Mouse (Mus musculus) kidney, embryonic 14.5 days (tissue): Measurements from ENCODE around the gene Aars2. TPM values are rescaled to one million over a fixed set of nuclear protein-coding genes. Genes with fewer than 3 reads are reported as not detected.
A peak's percentile ranks its signal among the peaks of the same experiment; 100 is the strongest.

ENCODE experiments used
- ATAC-seq: fragments of 200-750 bp; cut with Nextera tagmentation; 2 replicates; pipeline ENCODE4 v1.8.0; 2017; ENCODE audit warnings: moderate number of reproducible peaks, mild to moderate bottlenecking, moderate TSS enrichment, moderate library complexity; ENCODE audit not compliant: low FRiP score, low TSS enrichment
- H3K27ac ChIP-seq: fragments of 300-500 bp; sonication (generic); 2 replicates; pipeline ENCODE4 v1.5.1; 2014; ENCODE audit warnings: low read depth, mild to moderate bottlenecking, low read length, moderate library complexity, mixed read lengths
- H3K27me3 ChIP-seq: fragments of 300-500 bp; sonication (generic); 2 replicates; pipeline ENCODE4 v1.6.1; 2014; ENCODE audit warnings: mild to moderate bottlenecking, low read length; ENCODE audit not compliant: control insufficient read depth, insufficient read depth
- H3K36me3 ChIP-seq: fragments of 300-500 bp; sonication (generic); 2 replicates; pipeline ENCODE4 v1.6.1; 2014; ENCODE audit warnings: low read length, mixed read lengths; ENCODE audit not compliant: control insufficient read depth, insufficient read depth
- H3K4me1 ChIP-seq: fragments of 300-500 bp; sonication (generic); 2 replicates; pipeline ENCODE4 v1.6.1; 2014; ENCODE audit warnings: low read length, mixed read lengths; ENCODE audit not compliant: control insufficient read depth, insufficient read depth
- H3K4me2 ChIP-seq: fragments of 300-500 bp; sonication (generic); replicated peaks from 2 replicates; pipeline ENCODE4 v1.6.1; 2014; ENCODE audit warnings: low read depth, mild to moderate bottlenecking, low read length
- H3K4me3 ChIP-seq: fragments of 300-500 bp; sonication (generic); 2 replicates; pipeline ENCODE4 v1.5.1; 2014; ENCODE audit warnings: mild to moderate bottlenecking, low read length
- H3K9ac ChIP-seq: fragments of 300-500 bp; sonication (generic); 2 replicates; pipeline ENCODE4 v1.6.1; 2014; ENCODE audit warnings: low read depth, mild to moderate bottlenecking, low read length, moderate library complexity
- H3K9me3 ChIP-seq: fragments of 300-500 bp; sonication (generic); 2 replicates; pipeline ENCODE4 v1.6.1; 2016; ENCODE audit warnings: low read length; ENCODE audit not compliant: control insufficient read depth
- WGBS: fragments of 180-500 bp; shearing (Covaris S2); extraction: QIAGEN DNeasy Blood & Tissue Kit; methylation state at CpG from one replicate; pipeline ENCODE4 v1.1.7; 2014; 5-methylcytosine and 5-hydroxymethylcytosine counted together
- polyA plus RNA-seq: library from polyadenylated mRNA; unstranded; fragments of >200 nt; fragmentation: Nextera tagmentation; extraction: Ambion mirVana; gene quantifications from 2 replicates; pipeline ENCODE4 v1.2.1, GENCODE M21; 2014

Gene Aars2
- polyA plus RNA-seq, 1 experiment from 2014 or later = 18.5 TPM

DNA sequence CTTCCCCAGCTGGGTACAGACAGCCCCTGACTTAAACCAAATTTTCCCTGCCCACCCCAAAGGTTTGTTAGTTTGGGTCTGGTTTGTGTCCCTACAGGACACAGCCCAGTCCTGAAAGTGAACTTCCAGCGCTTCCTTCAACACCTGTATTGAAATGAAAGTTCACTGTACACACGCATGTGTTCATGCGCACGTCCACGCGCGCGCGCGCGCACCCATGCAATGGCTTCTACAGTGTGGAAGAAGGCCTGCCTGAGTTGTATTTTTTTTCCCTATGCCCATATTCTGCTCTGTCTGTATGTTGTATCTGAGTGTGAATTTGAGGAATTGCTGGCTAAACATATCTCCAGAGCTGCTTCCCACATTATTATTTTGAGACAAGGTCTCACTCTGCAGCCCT lies 58.5 kb downstream of the Aars2 start:
- H3K36me3 ChIP-seq = peaks cover 51% of the 10 kb centered on the region
- H3K9ac ChIP-seq = peak overlapping the region; percentile 89; the same call in 1 of the 2 replicates
- H3K4me3 ChIP-seq = peak overlapping the region; percentile 89
- H3K4me2 ChIP-seq = peak overlapping the region; percentile 85
- no peak for ATAC-seq
- H3K27ac ChIP-seq = no peak overlapping the region
- peaks cover 4% of the 10 kb centered on the region; the same call in 1 of the 2 replicates for H3K4me1 ChIP-seq
- H3K27me3 ChIP-seq = no peaks in the 10 kb centered on the region
- WGBS = 94% methylated on average over 11 of the region's 11 CpGs
- H3K9me3 ChIP-seq = no peaks in the 10 kb centered on the region

DNA sequence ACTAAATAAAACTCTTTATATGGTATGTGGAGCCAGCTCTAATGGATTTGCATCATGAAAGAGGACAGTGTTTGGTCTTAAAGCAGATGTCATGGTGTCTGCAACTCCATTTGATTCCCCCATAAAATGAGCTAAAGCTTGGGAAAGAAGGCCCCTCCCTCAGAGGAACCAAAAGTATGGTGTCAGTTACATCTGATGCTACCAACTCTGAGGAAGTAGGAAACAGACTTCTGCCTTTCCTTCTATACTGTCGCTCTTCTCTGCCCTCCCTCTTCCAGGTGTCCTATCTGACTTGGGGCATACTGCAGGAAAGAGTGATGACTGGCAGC lies 59.4 kb downstream of the Aars2 start:
- WGBS = 64% methylated on average over 1 of the region's 1 CpGs
- H3K27me3 ChIP-seq = no peaks in the 10 kb centered on the region
- H3K4me2 ChIP-seq = no peak overlapping the region
- no peak for ATAC-seq
- peaks cover 11% of the 10 kb centered on the region; the same call in 1 of the 2 replicates for H3K4me1 ChIP-seq
- H3K9me3 ChIP-seq = no peaks in the 10 kb centered on the region
- H3K27ac ChIP-seq = peak overlapping the region; percentile 11; the same call in 1 of the 2 replicates
- peaks cover 60% of the 10 kb centered on the region for H3K36me3 ChIP-seq
- H3K9ac ChIP-seq = no peak overlapping the region
- no peak overlapping the region; the same call in 1 of the 2 replicates for H3K4me3 ChIP-seq

DNA sequence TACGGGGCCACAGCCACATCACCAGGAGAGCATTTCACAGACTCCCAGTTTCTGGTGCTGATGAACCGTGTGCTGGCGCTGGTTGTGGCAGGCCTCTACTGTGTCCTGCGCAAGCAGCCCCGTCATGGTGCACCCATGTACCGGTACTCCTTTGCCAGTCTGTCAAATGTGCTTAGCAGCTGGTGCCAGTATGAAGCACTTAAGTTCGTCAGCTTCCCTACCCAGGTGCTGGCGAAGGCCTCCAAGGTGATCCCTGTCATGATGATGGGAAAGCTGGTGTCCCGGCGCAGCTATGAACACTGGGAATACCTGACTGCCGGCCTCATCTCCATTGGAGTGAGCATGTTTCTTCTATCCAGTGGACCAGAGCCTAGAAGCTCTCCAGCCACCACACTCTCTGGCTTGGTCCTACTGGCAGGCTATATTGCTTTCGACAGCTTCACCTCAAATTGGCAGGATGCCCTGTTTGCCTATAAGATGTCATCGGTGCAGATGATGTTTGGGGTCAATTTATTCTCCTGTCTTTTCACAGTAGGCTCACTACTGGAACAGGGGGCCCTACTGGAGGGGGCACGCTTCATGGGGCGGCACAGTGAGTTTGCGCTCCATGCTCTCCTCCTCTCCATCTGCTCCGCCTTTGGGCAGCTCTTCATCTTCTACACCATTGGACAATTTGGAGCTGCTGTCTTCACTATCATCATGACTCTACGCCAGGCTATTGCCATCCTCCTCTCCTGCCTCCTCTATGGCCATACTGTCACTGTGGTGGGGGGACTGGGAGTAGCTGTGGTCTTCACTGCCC lies 59.9 kb downstream of the Aars2 start:
- H3K4me1 ChIP-seq = peaks cover 15% of the 10 kb centered on the region; the same call in 1 of the 2 replicates
- H3K4me2 ChIP-seq = no peak overlapping the region
- H3K36me3 ChIP-seq = peaks cover 66% of the 10 kb centered on the region
- H3K4me3 ChIP-seq = no peak overlapping the region; the same call in 1 of the 2 replicates
- ATAC-seq = peak; percentile 5; the same call in 1 of the 2 replicates
- WGBS = 65% methylated on average over 18 of the region's 18 CpGs
- no peaks in the 10 kb centered on the region for H3K27me3 ChIP-seq
- H3K9me3 ChIP-seq = no peaks in the 10 kb centered on the region
- H3K9ac ChIP-seq = no peak overlapping the region
- H3K27ac ChIP-seq = peak overlapping the region; percentile 11; the same call in 1 of the 2 replicates

DNA sequence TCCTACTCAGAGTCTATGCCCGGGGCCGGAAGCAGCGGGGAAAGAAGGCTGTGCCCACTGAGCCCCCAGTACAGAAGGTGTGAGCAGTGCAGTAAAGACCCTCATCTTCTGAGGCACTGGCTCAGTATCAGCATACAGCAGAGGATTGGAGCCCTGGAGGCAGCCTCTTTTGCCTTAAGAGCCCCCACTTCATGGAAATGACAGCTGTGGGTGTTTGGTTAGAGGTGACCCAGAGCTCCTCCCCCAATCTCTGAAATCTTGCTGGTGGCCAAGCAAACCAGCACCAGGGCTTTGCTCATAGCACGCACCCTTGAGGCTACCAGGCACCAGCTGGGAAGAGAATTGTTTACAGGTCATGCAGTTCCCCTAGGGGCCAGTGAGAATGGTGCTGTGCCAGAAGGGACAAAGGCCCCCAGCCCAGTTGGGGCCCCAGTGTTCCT lies 60.5 kb downstream of the Aars2 start:
- peaks cover 17% of the 10 kb centered on the region; the same call in 1 of the 2 replicates for H3K4me1 ChIP-seq
- no peaks in the 10 kb centered on the region for H3K27me3 ChIP-seq
- no peaks in the 10 kb centered on the region for H3K9me3 ChIP-seq
- no peak overlapping the region for H3K9ac ChIP-seq
- H3K4me3 ChIP-seq = no peak overlapping the region
- H3K4me2 ChIP-seq = no peak overlapping the region
- no peak overlapping the region; the same call in 1 of the 2 replicates for H3K27ac ChIP-seq
- WGBS = 26% methylated on average over 4 of the region's 4 CpGs
- peaks cover 70% of the 10 kb centered on the region for H3K36me3 ChIP-seq
- ATAC-seq = no peak

DNA sequence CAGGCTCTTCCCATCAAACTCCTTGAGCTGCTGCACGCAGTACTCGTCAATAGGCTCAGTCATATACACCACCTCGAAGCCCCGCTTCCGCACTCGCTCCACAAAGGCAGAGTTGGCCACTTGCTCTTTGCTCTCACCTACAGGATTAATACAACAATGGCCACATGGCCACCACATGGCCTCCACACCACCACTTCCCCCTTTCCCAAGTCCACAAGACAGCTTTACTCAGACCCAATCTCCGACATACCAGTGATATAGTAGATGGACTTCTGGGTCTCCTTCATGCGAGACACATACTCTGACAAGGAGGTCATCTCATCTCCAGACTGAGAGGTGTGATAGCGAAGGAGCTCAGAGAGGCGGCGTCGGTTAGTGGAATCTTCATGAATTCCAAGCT lies 62.3 kb downstream of the Aars2 start:
- no peak for ATAC-seq
- Histone ChIP-seq H3K4me2 (no peak overlapping the region), H3K27ac (no peak overlapping the region), H3K36me3 (peaks cover 70% of the 10 kb centered on the region), H3K4me3 (no peak overlapping the region), H3K9me3 (no peaks in the 10 kb centered on the region), H3K9ac (no peak overlapping the region), H3K27me3 (no peaks in the 10 kb centered on the region), H3K4me1 (peaks cover 17% of the 10 kb centered on the region; the same call in 1 of the 2 replicates)
- WGBS = 86% methylated on average over 12 of the region's 12 CpGs

DNA sequence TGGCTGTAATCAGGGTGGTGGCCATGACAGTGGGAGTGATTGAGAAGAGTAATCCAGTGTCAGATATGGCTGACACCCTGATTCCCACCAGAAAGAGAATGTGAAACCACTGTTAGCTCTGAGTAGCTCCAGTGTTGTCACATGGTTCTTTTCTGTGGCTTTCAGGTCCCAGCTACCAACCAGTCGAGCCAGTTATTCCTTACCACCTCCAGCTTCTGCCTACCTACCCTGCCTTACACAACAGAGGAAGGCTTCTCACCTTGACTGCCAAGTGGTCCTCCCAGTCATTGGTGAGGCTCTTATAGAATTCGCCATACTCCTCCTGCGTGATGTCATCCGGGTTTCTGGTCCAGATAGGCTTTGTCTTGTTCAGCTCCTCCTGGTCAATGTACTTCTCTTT lies 63.4 kb downstream of the Aars2 start:
- WGBS = 81% methylated on average over 4 of the region's 4 CpGs
- Histone ChIP-seq H3K4me1 (peaks cover 17% of the 10 kb centered on the region; the same call in 1 of the 2 replicates), H3K27me3 (no peaks in the 10 kb centered on the region), H3K27ac (no peak overlapping the region), H3K36me3 (peaks cover 69% of the 10 kb centered on the region), H3K4me3 (no peak overlapping the region; the same call in 1 of the 2 replicates), H3K9me3 (no peaks in the 10 kb centered on the region), H3K4me2 (no peak overlapping the region), H3K9ac (no peak overlapping the region)
- ATAC-seq = no peak

Other genes starting within 250 kb of the Aars2 start
- 69.3 and 73.5 TPM in 2 replicates for gene Cdc5l, start 73.1 kb upstream of the Aars2 start, polyA plus RNA-seq
- 0.46 and 0.76 TPM in 2 replicates for gene Spats1, start 31.4 kb upstream of the Aars2 start, polyA plus RNA-seq
- 0.61 and 0.70 TPM in 2 replicates for gene Tcte1, start 16.6 kb downstream of the Aars2 start, polyA plus RNA-seq
- gene Tmem151b, start 42.8 kb downstream of the Aars2 start, polyA plus RNA-seq = 1.7 and 2.0 TPM in 2 replicates
- gene Nfkbie, start 48.9 kb downstream of the Aars2 start, polyA plus RNA-seq = 3.5 and 4.8 TPM in 2 replicates
- 122 and 140 TPM in 2 replicates for gene Slc35b2, start 57.0 kb downstream of the Aars2 start, polyA plus RNA-seq
- gene Hsp90ab1, start 66.4 kb downstream of the Aars2 start, polyA plus RNA-seq = 1,653 and 1,961 TPM in 2 replicates
- gene Slc29a1, start 92.8 kb downstream of the Aars2 start, polyA plus RNA-seq = 61.4 and 83.5 TPM in 2 replicates
- gene Mymx, start 95.3 kb downstream of the Aars2 start, polyA plus RNA-seq = 4.2 and 5.1 TPM in 2 replicates
- 0.10 TPM in 1 of 2 replicates, not detected in the other for gene Capn11, start 152.5 kb downstream of the Aars2 start, polyA plus RNA-seq
- 154 and 192 TPM in 2 replicates for gene Mrpl14, start 179.5 kb downstream of the Aars2 start, polyA plus RNA-seq
- gene Tmem63b, start 180.1 kb downstream of the Aars2 start, polyA plus RNA-seq = 23.1 and 28.0 TPM in 2 replicates
- 0.62 TPM in 1 of 2 replicates, not detected in the other for gene 1600014C23Rik, start 227.0 kb downstream of the Aars2 start, polyA plus RNA-seq